Mouse (Mus musculus) heart, embryonic 16.5 days (tissue): Measurements from ENCODE around the gene Nhlrc4. TPM values are rescaled to one million over a fixed set of nuclear protein-coding genes. Genes with fewer than 3 reads are reported as not detected.

Source experiments
- ATAC-seq: fragments of 200-750 bp; cut with Nextera tagmentation; replicated peaks from 2 replicates; pipeline ENCODE4 v1.8.0; 2017; ENCODE audit warnings: moderate number of reproducible peaks; ENCODE audit not compliant: insufficient read depth, low FRiP score; ENCODE audit errors: extremely low read depth
- H3K27ac ChIP-seq: fragments of 300-500 bp; sonication (generic); 2 replicates; pipeline ENCODE4 v1.5.1; 2014; ENCODE audit warnings: mild to moderate bottlenecking, low read length, control low read depth, moderate library complexity
- H3K27me3 ChIP-seq: fragments of 300-500 bp; sonication (generic); 2 replicates; pipeline ENCODE4 v1.6.1; 2014; ENCODE audit warnings: low read length, mixed read lengths; ENCODE audit not compliant: control insufficient read depth, insufficient read depth
- H3K36me3 ChIP-seq: fragments of 300-500 bp; sonication (generic); 2 replicates; pipeline ENCODE4 v1.6.1; 2014; ENCODE audit not compliant: control insufficient read depth, insufficient read depth
- H3K4me1 ChIP-seq: fragments of 300-500 bp; sonication (generic); 2 replicates; pipeline ENCODE4 v1.6.1; 2014; ENCODE audit warnings: low read length, mixed read lengths; ENCODE audit not compliant: control insufficient read depth, insufficient read depth
- H3K4me2 ChIP-seq: fragments of 300-500 bp; sonication (generic); 2 replicates; pipeline ENCODE4 v1.6.1; 2014; ENCODE audit warnings: low read depth, mild to moderate bottlenecking, control low read depth, low read length
- H3K4me3 ChIP-seq: fragments of 300-500 bp; sonication (generic); 2 replicates; pipeline ENCODE4 v1.5.1; 2014; ENCODE audit warnings: mild to moderate bottlenecking, control low read depth, low read length
- H3K9ac ChIP-seq: fragments of 300-500 bp; sonication (generic); 2 replicates; pipeline ENCODE4 v1.6.1; 2014; ENCODE audit warnings: low read length, control low read depth
- H3K9me3 ChIP-seq: fragments of 300-500 bp; sonication (generic); replicated peaks from 2 replicates; pipeline ENCODE4 v1.6.1; 2016; ENCODE audit warnings: low read length; ENCODE audit not compliant: control insufficient read depth
- WGBS: fragments of 180-500 bp; shearing (Covaris S2); extraction: QIAGEN DNeasy Blood & Tissue Kit; methylation state at CpG from one replicate; pipeline ENCODE4 v1.1.7; 2014; 5-methylcytosine and 5-hydroxymethylcytosine counted together
- polyA plus RNA-seq: library from polyadenylated mRNA; unstranded; fragments of >200 nt; fragmentation: Nextera tagmentation; extraction: Ambion mirVana; gene quantifications from 2 replicates; pipeline ENCODE4 v1.2.1, GENCODE M21; 2015

Gene Nhlrc4
- polyA plus RNA-seq, 1 experiment from 2014 or later, result 0.11 TPM

- Histone ChIP-seq H3K27me3 (no peaks in the 10 kb centered on the region), H3K36me3 (0 out of 2 replicates have a peak, but pooled peaks cover 3% of the 10 kb centered on the region), H3K27ac (no peak overlapping the region), H3K4me1 (no peaks in the 10 kb centered on the region), H3K4me2 (no peak overlapping the region), H3K9me3 (no peaks in the 10 kb centered on the region), H3K4me3 (no peak overlapping the region), H3K9ac (no peak overlapping the region)
- no peak for ATAC-seq
- WGBS, result 88% methylated on average over 23 of the region's 23 CpGs
Observed at GRCm38 (mm10) chr17:25959630-25960467, 15.1 kb upstream of the Nhlrc4 start.

GRCm38 (mm10) chr17:25958771-25959494, 14.2 kb upstream of the Nhlrc4 start:
- no peak overlapping the region for H3K4me3 ChIP-seq
- no peak overlapping the region for H3K27ac ChIP-seq
- no peak overlapping the region for H3K4me2 ChIP-seq

GRCm38 (mm10) chr17:25957586-25958051, 12.9 kb upstream of the Nhlrc4 start:
- no peak overlapping the region for H3K27ac ChIP-seq
- 0 out of 2 replicates have a peak, but pooled peaks cover 3% of the 10 kb centered on the region for H3K36me3 ChIP-seq
- peaks cover 11% of the 10 kb centered on the region for H3K27me3 ChIP-seq
- no peak overlapping the region for H3K4me3 ChIP-seq
- no peak overlapping the region for H3K9ac ChIP-seq
- H3K9me3 ChIP-seq, result no peaks in the 10 kb centered on the region
- WGBS, result 86% methylated on average over 14 of the region's 14 CpGs
- ATAC-seq, result no peak
- H3K4me2 ChIP-seq, result no peak overlapping the region
- no peaks in the 10 kb centered on the region for H3K4me1 ChIP-seq

More at GRCm38 (mm10) chr17:25958771-25959494, 14.2 kb upstream of the Nhlrc4 start:
- WGBS, result 91% methylated on average over 11 of the region's 11 CpGs
- Histone ChIP-seq H3K27me3 (no peaks in the 10 kb centered on the region; the same call in 1 of the 2 replicates), H3K9ac (no peak overlapping the region), H3K4me1 (no peaks in the 10 kb centered on the region), H3K9me3 (no peaks in the 10 kb centered on the region), H3K36me3 (0 out of 2 replicates have a peak, but pooled peaks cover 3% of the 10 kb centered on the region)
- ATAC-seq, result no peak

GRCm38 (mm10) chr17:25956631-25957030, 11.9 kb upstream of the Nhlrc4 start:
- no peak for ATAC-seq
- no peak overlapping the region for H3K4me2 ChIP-seq
- H3K4me1 ChIP-seq, result 0 out of 2 replicates have a peak, but pooled peaks cover 2% of the 10 kb centered on the region
- H3K4me3 ChIP-seq, result no peak overlapping the region
- H3K9me3 ChIP-seq, result no peaks in the 10 kb centered on the region
- no peak overlapping the region for H3K27ac ChIP-seq
- 82% methylated on average over 7 of the region's 7 CpGs for WGBS
- H3K27me3 ChIP-seq, result peaks cover 21% of the 10 kb centered on the region
- H3K36me3 ChIP-seq, result 0 out of 2 replicates have a peak, but pooled peaks cover 3% of the 10 kb centered on the region
- H3K9ac ChIP-seq, result no peak overlapping the region

- H3K27ac ChIP-seq, result no peak overlapping the region
- peaks cover 26% of the 10 kb centered on the region for H3K27me3 ChIP-seq
- 74% methylated on average over 7 of the region's 7 CpGs for WGBS
- H3K4me2 ChIP-seq, result no peak overlapping the region
- no peak overlapping the region for H3K4me3 ChIP-seq
- no peak overlapping the region for H3K9ac ChIP-seq
- no peak for ATAC-seq
- H3K36me3 ChIP-seq, result 0 out of 2 replicates have a peak, but pooled peaks cover 3% of the 10 kb centered on the region
- H3K4me1 ChIP-seq, result peaks cover 3% of the 10 kb centered on the region
- H3K9me3 ChIP-seq, result no peaks in the 10 kb centered on the region
Observed at GRCm38 (mm10) chr17:25956201-25956600, 11.4 kb upstream of the Nhlrc4 start.

- Histone ChIP-seq H3K4me3 (no peak overlapping the region), H3K27me3 (peaks cover 30% of the 10 kb centered on the region), H3K4me1 (peaks cover 5% of the 10 kb centered on the region), H3K9ac (no peak overlapping the region), H3K27ac (no peak overlapping the region), H3K4me2 (no peak overlapping the region), H3K9me3 (no peaks in the 10 kb centered on the region), H3K36me3 (0 out of 2 replicates have a peak, but pooled peaks cover 3% of the 10 kb centered on the region)
- ATAC-seq, result no peak
- 46% methylated on average over 3 of the region's 3 CpGs for WGBS
Observed at GRCm38 (mm10) chr17:25955736-25956135, 11.0 kb upstream of the Nhlrc4 start.

GRCm38 (mm10) chr17:25954671-25955070, 9.9 kb upstream of the Nhlrc4 start:
- ATAC-seq, result no peak

GRCm38 (mm10) chr17:25953161-25953560, 8.4 kb upstream of the Nhlrc4 start:
- H3K36me3 ChIP-seq, result no peaks in the 10 kb centered on the region
- 75% methylated on average over 5 of the region's 5 CpGs for WGBS
- H3K4me2 ChIP-seq, result no peak overlapping the region
- no peak for ATAC-seq
- peaks cover 39% of the 10 kb centered on the region for H3K27me3 ChIP-seq
- H3K9ac ChIP-seq, result no peak overlapping the region
- no peak overlapping the region for H3K27ac ChIP-seq
- no peaks in the 10 kb centered on the region for H3K9me3 ChIP-seq
- H3K4me3 ChIP-seq, result no peak overlapping the region
- peaks cover 5% of the 10 kb centered on the region for H3K4me1 ChIP-seq

More at GRCm38 (mm10) chr17:25954671-25955070, 9.9 kb upstream of the Nhlrc4 start:
- H3K4me1 ChIP-seq, result peaks cover 5% of the 10 kb centered on the region
- no peak overlapping the region for H3K4me3 ChIP-seq
- H3K9me3 ChIP-seq, result no peaks in the 10 kb centered on the region
- H3K27me3 ChIP-seq, result peaks cover 39% of the 10 kb centered on the region
- 75% methylated on average over 2 of the region's 2 CpGs for WGBS
- H3K27ac ChIP-seq, result no peak overlapping the region
- 0 out of 2 replicates have a peak, but pooled peaks cover 3% of the 10 kb centered on the region for H3K36me3 ChIP-seq
- H3K4me2 ChIP-seq, result no peak overlapping the region
- H3K9ac ChIP-seq, result no peak overlapping the region
